Mouse (Mus musculus): Measurements from ENCODE around the gene Dlk1.

Gene Dlk1

DNA sequence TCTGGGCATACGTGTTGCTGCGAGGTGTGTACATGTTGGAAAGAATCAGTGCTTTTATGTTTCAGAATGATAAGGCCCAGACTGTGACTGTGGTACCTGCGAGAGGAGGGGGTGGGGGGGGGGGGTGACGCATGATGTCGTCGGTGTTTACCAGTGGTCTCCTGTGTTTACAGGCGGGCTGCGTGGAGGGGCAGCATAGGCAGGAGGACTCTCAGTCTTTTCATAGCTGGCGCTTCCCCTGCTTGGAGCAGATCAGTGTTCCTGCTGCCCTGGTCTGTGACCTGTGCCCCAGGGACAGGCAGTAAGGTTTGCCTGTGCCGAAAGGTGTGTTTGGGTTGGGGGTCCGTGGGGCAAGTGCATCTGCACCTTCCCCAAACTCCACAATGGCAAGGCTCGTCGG, at the start of gene Dlk1:
Gene Dlk1 (plus strand): TSS at position 232 of the 400 bp plus-strand sequence.
- no peak for DNase-seq (ENCODE audit: low read depth)

DNA sequence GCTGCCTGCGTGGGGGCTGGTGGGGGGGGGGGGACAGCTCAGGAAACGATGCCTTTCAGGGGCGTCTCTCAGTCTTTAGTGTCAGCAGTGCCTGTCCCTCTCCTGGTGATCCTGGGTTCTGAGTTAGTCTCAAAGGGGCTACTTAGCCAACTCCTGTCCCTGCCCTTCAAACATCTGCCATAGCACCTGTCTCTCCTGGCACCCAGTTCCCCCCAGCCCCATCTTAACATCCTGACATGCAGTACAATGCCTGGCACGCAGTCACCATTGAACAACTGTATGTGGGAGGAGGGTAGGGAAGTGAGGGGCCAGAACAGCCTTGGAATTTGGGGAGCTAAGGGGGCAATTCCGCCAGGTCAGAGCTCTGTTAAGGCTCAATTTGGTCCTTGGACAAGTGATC, 49.7 kb upstream of the Dlk1 start:
- no peak for DNase-seq (ENCODE audit: low read depth)

DNA sequence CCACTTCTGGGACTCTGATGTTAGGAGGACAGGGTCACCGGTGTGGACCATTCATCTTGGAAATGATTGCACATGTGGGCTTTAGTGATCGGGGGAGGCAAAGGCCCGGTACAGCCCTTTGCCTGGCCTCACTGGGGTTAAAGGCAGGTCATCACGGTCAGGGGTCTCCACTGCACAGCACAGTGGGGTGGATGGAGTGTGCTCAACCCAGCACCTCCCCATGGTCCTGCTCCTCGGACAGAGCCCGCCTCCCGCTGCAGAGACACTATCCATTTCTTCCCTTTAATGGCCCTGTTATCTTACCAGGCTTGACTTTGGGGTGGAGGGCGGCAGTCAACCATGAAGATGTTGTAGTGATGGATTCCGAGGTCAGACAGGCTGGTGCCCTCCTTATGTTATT, 48.9 kb upstream of the Dlk1 start:
- DNase-seq (ENCODE audit: low read depth) = no peak

DNA sequence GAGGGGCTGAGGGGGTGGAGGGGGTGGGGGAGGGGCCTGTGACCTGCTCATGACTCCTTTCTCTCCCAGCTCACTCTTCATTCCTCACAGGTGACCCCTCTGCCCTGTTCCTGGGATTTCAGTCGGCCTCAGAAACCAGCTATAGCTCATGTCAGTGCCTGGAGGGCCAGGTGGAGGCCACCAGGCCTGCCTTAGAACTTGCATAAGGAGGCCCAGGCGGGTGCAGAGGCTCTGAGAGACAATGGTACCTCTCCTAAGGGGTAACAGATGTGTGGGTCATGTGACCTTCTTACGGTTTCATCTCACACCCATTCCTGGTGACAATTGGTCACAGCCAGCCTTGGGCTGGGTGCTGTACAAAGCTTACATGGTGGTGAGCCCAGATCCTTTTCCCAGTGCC, 46.6 kb upstream of the Dlk1 start:
- DNase-seq (ENCODE audit: low read depth) = no peak

GRCm38 (mm10) chr12:109410723-109411122, 41.9 kb upstream of the Dlk1 start:
- no peak for DNase-seq (ENCODE audit: low read depth)

- DNase-seq (ENCODE audit: low read depth) = no peak
These were observed 41.2 kb upstream of the Dlk1 start for GRCm38 (mm10) chr12:109411172-109412070.

GRCm38 (mm10) chr12:109412071-109412440, 40.6 kb upstream of the Dlk1 start:
- no peak for DNase-seq (ENCODE audit: low read depth)

- DNase-seq (ENCODE audit: low read depth) = no peak
These were observed 39.9 kb upstream of the Dlk1 start for GRCm38 (mm10) chr12:109412675-109413074.

DNA sequence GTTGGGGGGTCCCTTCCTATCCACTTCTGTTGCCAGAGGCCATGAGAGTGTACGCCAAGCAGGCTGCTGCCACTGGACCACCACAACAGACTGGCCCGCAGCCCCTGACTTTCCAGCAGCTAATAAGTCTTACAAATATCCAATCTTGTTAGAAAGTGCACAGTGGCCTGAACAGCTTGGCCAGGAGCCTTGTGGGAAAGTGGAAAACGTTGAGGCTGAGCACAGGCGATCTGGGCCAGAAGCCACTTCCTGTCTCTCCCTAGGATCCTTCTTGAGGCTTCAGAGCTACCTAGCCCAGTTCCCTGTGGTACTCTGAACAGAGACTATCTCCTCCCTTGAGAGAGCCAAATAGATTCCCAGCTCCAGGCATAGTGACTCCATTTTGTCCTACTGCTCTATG, 39.3 kb upstream of the Dlk1 start:
- DNase-seq (ENCODE audit: low read depth) = no peak

DNA sequence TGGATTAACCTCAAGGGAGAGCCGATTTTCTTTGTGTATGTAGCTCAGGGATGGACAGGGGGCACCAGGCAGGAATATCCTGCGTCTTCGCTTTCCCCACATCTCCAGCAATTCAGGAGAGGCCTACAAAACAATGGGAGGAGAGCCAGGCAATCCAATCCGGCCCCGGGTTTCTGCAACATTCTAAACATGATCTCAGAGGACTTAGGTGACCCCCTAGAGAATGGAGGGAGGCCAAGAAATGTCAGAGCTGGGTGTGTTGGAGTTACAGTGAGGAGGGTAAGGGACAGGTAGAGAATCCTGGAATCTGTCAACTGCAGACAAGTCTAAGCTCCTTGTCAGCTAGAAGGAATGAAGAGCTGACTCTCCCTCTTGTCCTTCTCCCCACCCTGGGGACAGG, 35.9 kb upstream of the Dlk1 start:
- no peak for DNase-seq (ENCODE audit: low read depth)

DNA sequence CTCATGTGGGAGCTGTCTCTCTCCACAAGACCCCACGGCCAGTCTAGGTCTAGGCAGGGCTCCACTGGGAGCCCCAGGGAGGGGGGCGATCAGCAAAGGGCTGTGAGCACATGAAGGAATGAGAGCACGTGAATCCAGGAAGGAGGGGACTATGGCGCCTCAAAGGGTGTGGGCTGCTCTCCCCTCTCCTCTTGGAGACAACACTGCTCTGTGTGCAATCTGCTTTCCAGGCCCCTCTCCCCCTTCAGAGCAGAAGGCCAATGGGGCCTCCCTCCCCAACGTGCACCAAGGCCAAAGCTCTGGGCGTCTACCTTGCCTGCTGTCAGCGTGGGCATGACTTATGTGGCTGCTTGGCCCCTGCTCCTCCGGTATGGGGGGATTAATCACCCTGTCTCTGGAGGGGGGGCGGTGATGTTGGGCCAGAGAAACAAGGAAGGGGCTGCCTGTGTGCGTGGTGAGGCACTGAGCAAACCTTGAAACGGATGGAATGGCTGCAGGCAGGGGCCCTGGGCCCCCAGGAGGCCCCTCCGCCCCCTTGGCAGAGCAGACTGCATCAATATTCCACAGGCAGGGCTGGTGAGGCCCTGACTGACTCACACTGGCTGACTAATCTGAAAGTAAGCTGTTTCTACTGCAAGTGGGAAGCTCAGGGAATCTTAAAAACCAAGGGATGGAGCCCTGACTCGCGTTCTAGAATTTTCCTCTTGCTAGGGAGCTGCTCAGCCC, 35.0 kb upstream of the Dlk1 start:
- DNase-seq (ENCODE audit: low read depth) = no peak

DNA sequence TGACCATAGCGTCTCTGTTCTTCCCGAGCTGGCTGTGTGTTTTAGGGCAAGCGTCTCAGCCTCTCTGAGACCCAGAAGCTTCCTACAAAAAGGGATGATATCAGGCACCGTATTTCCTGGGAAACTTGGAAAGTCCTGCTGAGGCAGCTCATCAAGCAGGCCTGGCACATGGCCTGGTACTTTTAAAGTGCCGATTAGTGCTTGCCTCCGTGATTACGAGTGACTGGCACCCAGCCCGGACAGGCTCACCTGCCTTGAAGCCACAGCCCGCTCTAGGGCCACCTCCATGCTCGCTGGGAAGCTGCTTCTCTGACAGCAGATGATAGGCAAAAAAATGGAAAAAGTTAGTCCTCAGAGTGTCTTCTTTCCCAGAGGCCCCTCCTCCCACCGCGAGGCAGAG, 32.6 kb upstream of the Dlk1 start:
- no peak for DNase-seq (ENCODE audit: low read depth)

DNA sequence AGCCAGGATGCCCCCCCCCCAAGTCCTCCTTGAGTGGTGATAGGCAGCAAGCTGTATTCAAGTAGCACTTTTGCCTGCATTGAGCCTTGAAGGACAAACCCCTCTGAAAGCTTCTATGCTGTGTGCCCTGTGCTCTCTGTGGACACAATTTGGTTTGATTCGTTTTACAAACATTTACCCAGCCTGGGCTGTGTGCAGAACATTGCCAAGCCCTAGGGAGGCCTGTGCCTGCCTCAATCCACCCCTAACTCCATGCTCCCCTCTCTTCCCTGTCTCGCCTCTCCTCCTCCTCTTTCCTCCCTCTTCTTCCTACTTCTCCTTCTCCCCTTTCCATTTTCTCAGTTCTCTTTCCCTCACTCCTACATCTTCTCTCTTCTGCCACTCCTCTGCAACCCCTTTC, 29.5 kb upstream of the Dlk1 start:
- DNase-seq (ENCODE audit: low read depth) = no peak

DNA sequence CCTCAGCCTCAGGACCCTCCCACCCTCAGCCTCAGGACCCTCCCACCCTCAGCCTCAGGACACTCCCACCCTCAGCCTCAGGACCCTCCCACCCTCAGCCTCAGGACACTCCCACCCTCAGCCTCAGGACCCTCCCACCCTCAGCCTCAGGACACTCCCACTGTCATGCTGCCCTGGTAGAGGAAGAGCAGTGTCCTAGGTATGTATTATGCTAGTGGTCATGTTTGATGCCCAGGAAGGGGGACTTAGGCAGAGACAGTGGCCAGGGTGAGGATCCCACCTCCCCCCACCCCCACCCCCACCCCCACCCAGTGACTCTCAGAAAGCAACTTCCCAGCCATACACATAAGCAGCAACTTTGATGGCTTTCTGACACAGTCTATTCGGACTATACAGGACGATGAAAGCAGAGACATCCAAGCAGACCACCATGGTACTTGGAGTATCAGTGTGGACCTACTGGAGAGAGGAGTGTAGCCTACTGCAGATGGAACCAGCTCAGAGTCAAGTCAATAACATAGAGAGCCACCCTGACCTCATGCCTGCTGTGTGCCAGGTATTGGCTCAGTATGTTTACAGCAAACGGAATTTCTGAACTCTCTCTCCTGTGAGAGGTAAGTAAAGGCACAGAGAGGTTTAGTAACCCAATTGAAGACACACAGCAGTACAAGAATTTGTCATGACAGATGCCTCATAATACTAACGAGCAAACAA, 28.8 kb upstream of the Dlk1 start:
- DNase-seq (ENCODE audit: low read depth) = no peak

DNA sequence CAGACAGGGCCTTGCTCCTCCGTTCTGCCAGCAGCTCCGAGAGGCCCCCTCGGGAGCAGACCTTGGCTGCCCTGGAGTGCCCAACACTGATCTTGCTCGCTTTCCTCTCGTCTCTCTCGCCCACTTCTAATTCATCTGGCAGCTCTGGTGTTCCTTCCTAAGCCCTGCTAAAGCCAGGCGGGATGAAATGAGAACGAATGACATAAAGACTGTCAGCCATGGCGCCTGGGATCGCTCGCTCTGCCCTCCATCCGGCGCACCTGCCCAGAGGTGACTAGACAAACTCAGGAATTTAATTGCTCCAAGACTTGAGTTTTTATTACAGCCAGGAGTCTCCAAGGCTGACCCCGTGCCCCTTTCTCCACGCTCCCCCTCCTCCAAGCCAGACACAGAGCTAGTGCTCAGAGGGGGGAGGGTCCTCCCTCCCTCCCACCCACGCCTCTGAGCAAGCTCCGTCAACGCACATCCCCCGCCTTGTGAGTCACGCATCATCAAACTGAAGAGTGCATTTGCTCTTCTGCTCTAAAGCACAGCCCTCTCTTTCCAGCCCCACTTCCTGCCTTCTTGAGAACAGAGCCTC, 27.8 kb upstream of the Dlk1 start:
- no peak for DNase-seq (ENCODE audit: low read depth)

GRCm38 (mm10) chr12:109425982-109426381, 26.6 kb upstream of the Dlk1 start:
- no peak for DNase-seq (ENCODE audit: low read depth)

DNA sequence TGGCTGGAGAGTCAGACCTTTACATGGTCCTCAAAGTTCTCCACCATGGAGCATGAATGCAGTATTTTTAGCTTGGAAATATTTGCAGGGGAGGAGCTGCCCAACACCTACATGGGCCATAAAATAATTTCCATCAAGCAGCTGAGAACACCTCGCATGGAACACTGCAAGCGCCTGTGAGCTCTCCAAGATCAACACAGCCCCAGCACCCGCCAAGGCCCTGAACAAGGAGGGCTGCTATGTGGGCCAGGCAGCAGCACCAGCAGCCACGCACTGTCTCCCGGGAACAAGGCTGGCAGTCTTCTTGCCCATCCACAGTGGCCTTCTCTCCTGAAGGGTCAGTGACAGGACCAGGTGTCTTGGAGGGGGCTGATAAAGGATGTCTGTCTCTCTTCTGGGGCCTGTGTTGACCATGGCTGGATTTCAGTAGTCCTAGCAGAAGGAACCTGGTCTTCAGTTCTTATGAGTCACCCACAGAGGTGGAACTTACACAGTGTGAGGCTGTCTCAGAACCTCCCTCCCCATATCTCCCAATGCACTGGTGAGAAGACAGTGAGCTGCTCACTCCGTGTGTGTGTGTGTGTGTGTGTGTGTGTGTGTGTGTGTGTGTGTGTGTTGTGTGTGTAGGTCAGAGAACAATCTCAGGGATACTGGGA, 20.0 kb upstream of the Dlk1 start:
- no peak for DNase-seq (ENCODE audit: low read depth)

- peak; percentile 32 for DNase-seq (ENCODE audit: low read depth)
These were observed 16.2 kb upstream of the Dlk1 start for GRCm38 (mm10) chr12:109436367-109436807.

DNA sequence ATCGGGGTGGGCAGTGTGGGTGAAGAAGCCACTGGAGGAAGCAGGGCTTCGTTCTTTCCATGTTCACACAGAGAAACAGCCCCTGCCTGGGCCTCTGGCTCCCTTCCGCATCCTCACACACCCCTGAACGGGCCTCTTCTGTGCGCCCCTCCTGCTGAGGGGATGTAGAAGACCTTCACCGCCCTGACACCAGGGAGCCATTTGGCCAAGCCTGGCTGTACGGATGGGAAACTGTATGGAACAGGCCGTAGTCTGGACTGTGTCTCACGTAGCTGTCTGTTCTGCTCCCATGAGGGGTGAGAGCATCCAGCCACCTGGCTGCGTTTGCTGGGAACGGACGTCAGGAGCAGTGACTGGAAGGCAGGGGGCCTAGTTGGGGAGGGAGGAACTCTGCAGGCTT, 15.8 kb upstream of the Dlk1 start:
- no peak for DNase-seq (ENCODE audit: low read depth)

DNA sequence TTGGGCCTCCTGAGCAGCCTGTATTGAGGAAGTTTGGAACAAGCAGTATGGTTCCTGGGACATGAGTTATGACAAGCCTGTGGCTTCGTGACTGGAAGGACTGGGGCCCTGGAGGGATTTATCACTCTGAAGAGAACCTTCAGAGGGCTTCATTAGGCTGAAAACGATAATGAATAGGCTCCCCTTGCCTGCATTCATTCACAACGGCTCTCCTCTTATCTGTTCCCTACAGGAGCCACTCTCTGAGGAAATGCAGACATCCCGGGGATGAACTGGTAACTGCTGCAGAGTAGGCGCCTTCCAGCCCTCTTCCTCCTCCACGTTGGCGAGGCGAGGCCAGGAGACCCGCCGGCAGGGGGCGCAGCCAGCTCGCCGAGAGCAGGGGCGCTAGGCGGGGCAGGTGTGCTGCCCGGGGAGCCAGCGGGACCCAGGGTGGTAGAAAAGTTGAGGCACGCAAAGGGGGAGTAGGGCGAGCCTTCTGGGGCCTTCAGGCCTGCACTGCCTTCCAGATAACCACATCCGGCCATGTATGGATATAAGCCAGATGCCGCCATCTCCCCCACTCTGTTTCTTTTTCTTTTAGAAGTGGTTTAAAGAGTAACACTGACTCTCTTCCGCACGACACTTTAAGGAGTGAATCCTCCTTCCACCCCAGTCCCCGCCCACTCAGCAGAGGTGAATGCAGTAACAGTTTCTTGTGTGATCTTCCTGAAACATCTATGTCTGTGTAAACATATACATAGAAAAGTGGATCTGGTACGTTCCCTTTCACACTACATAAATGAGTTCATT, 14.9 kb upstream of the Dlk1 start:
- DNase-seq (ENCODE audit: low read depth) = peak; percentile 78

DNA sequence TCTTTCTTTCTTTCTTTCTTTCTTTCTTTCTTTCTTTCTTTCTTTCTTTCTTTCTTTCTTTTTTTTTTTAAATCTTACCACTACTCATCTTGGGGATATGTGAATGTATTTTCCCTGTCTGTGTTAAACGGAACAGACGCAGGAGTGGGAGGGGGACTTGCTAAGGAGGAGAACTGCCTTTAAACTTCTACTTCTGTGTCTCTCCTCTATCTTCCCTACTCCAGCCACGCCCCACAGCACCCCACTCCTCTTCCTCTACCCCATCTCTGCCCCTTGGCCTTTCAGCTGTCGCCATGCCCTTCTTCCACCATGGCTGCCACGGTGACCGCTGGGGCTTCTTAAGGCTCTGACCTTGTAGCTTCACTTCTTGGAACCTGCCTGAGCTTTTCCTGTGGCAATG, 14.2 kb upstream of the Dlk1 start:
- no peak for DNase-seq (ENCODE audit: low read depth)

Data from c-Kit-positive CD71-positive TER-119-negative erythroid progenitor cells, embryonic 14.5 days (primary cell).